Mouse (Mus musculus) stomach, postnatal 0 days (tissue): ENCODE data around the gene Git2.

ENCODE experiments used
- CTCF ChIP-seq: IDR thresholded peaks from 2 replicates; pipeline ENCODE4 v1.5.1; 2016; ENCODE audit warnings: antibody characterized with exemption, low read depth, mild to moderate bottlenecking, moderate library complexity
- EP300 ChIP-seq: optimal IDR thresholded peaks from 2 replicates; pipeline ENCODE3; 2016; ENCODE audit warnings: antibody characterized with exemption

DNA sequence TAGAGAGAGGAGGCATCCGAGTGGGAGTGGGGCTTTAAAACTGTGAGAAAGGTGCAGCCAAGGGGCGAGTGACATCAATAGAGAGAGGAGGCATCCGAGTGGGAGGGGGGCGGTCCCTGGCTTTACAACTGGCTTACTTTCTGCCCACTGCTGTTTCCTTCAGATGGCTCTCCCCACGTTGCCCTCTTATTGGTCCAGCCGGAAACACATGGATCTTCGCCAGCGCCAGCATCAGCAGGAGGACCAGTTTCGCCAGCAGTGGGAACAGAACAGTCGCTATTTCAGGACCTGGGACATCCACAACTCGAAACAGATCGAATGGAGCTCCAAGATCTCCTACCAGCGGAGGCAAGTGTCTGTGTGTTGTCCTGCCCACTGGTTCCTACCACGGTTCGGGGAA lies 66.8 kb downstream of the Git2 start:
- TF ChIP-seq CTCF: no peak
- TF ChIP-seq EP300: no peak
